Mouse (Mus musculus): ENCODE data around the gene Lctl. TPM values are rescaled to one million over a fixed set of nuclear protein-coding genes. Genes with fewer than 3 reads are reported as not detected.

The Lctl gene
- polyA plus RNA-seq, 1 experiment: not detected

- Histone ChIP-seq H3K4me3 (ENCODE audit: extremely low read depth, insufficient read depth, insufficient read length) (peak overlapping the region; percentile 99), H3K27me3 (ENCODE audit: control insufficient read depth, insufficient read depth, low read length) (no peaks in the 10 kb centered on the region), H3K4me1 (ENCODE audit: control insufficient read depth, insufficient read depth, insufficient read length) (peaks cover 3% of the 10 kb centered on the region; the same call in 1 of the 2 replicates), H3K36me3 (ENCODE audit: control insufficient read depth, insufficient read depth, low read length) (peaks cover 19% of the 10 kb centered on the region), H3K27ac (ENCODE audit: insufficient read depth, low read length) (no peak overlapping the region)
- TF ChIP-seq POLR2A (IDR thresholded peaks at IDR 0.05; ENCODE audit: low read depth, low read length) (no peak), CTCF (IDR thresholded peaks at IDR 0.05; ENCODE audit: extremely low read depth, insufficient read depth, insufficient read length, insufficient replicate concordance) (no peak)
- DNase-seq (ENCODE audit: low read depth in 1 of 2, low spot score in 2 of 2): no peak
- 3% methylated on average over 18 of the region's 18 CpGs for WGBS
Observed at GRCm38 (mm10) chr9:64172145-64172815, 55.3 kb downstream of the Lctl start.

- peaks cover 25% of the 10 kb centered on the region for H3K36me3 ChIP-seq (ENCODE audit: control insufficient read depth, insufficient read depth, low read length)
- peak within 1 kb of the TSS; percentile 71 for H3K27ac ChIP-seq (ENCODE audit: insufficient read depth, low read length)
- peaks cover 3% of the 10 kb centered on the region; the same call in 1 of the 2 replicates for H3K4me1 ChIP-seq (ENCODE audit: control insufficient read depth, insufficient read depth, insufficient read length)
- under 1% methylated on average over 42 of the region's 42 CpGs for WGBS
- peak within 1 kb of the TSS; percentile 99 for H3K4me3 ChIP-seq (ENCODE audit: extremely low read depth, insufficient read depth, insufficient read length)
- TF ChIP-seq POLR2A (IDR thresholded peaks at IDR 0.05; ENCODE audit: low read depth, low read length) (peak; percentile 84), CTCF (IDR thresholded peaks at IDR 0.05; ENCODE audit: extremely low read depth, insufficient read depth, insufficient read length, insufficient replicate concordance) (no peak)
- H3K27me3 ChIP-seq (ENCODE audit: control insufficient read depth, insufficient read depth, low read length): no peaks in the 10 kb centered on the region
- DNase-seq (ENCODE audit: low read depth in 1 of 2, low spot score in 2 of 2): peak; percentile 67 to 86
Observed at GRCm38 (mm10) chr9:64172816-64173665, 56.1 kb downstream of the Lctl start, which contains the start of the genes Zwilch and Rpl4. Zwilch (minus strand) TSS chr9:64173104. Rpl4 (plus strand) TSS chr9:64173375.

GRCm38 (mm10) chr9:64173666-64174220 lies 56.8 kb downstream of the Lctl start:
- WGBS: under 1% methylated on average over 16 of the region's 16 CpGs
- no peak for DNase-seq (ENCODE audit: low read depth in 1 of 2, low spot score in 2 of 2)
- H3K36me3 ChIP-seq (ENCODE audit: control insufficient read depth, insufficient read depth, low read length): peaks cover 27% of the 10 kb centered on the region
- TF ChIP-seq POLR2A (IDR thresholded peaks at IDR 0.05; ENCODE audit: low read depth, low read length) (no peak), CTCF (IDR thresholded peaks at IDR 0.05; ENCODE audit: extremely low read depth, insufficient read depth, insufficient read length, insufficient replicate concordance) (no peak)
- H3K27me3 ChIP-seq (ENCODE audit: control insufficient read depth, insufficient read depth, low read length): no peaks in the 10 kb centered on the region
- peaks cover 3% of the 10 kb centered on the region; the same call in 1 of the 2 replicates for H3K4me1 ChIP-seq (ENCODE audit: control insufficient read depth, insufficient read depth, insufficient read length)
- H3K27ac ChIP-seq (ENCODE audit: insufficient read depth, low read length): peak overlapping the region; percentile 59
- H3K4me3 ChIP-seq (ENCODE audit: extremely low read depth, insufficient read depth, insufficient read length): peak overlapping the region; percentile 99

DNA sequence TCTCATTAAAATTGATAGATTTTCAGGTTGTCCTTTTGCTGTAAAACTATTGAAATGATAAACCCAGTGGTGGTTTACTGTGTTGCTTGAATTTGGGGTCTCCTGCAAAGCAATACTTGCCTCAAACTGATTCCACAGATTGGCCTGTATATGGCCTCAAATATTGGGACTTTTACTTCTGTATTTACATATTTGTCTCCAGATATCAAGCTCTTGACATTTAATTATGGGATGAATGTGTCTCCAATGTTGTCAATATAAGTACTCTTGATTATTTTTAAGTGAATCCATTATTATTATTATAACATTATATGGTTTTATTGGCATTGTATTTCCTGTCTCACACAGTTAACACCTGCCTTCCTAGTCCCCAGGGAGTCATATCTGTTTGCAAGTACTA lies 57.4 kb downstream of the Lctl start:
- TF ChIP-seq CTCF (IDR thresholded peaks at IDR 0.05; ENCODE audit: extremely low read depth, insufficient read depth, insufficient read length, insufficient replicate concordance): no peak
- TF ChIP-seq POLR2A (IDR thresholded peaks at IDR 0.05; ENCODE audit: low read depth, low read length): no peak
- no peak overlapping the region for H3K27ac ChIP-seq (ENCODE audit: insufficient read depth, low read length)
- no peak overlapping the region; the same call in 1 of the 2 replicates for H3K4me3 ChIP-seq (ENCODE audit: extremely low read depth, insufficient read depth, insufficient read length)
- H3K36me3 ChIP-seq (ENCODE audit: control insufficient read depth, insufficient read depth, low read length): peaks cover 27% of the 10 kb centered on the region
- no peaks in the 10 kb centered on the region for H3K27me3 ChIP-seq (ENCODE audit: control insufficient read depth, insufficient read depth, low read length)
- DNase-seq (ENCODE audit: low read depth in 1 of 2, low spot score in 2 of 2): no peak
- peaks cover 3% of the 10 kb centered on the region; the same call in 1 of the 2 replicates for H3K4me1 ChIP-seq (ENCODE audit: control insufficient read depth, insufficient read depth, insufficient read length)

- no peak for DNase-seq (ENCODE audit: low read depth in 1 of 2, low spot score in 2 of 2)
- no peak overlapping the region for H3K4me3 ChIP-seq (ENCODE audit: extremely low read depth, insufficient read depth, insufficient read length)
- no peaks in the 10 kb centered on the region for H3K27me3 ChIP-seq (ENCODE audit: control insufficient read depth, insufficient read depth, low read length)
- peaks cover 27% of the 10 kb centered on the region for H3K36me3 ChIP-seq (ENCODE audit: control insufficient read depth, insufficient read depth, low read length)
- H3K27ac ChIP-seq (ENCODE audit: insufficient read depth, low read length): no peak overlapping the region
- 71% methylated on average over 8 of the region's 8 CpGs for WGBS
- TF ChIP-seq POLR2A (IDR thresholded peaks at IDR 0.05; ENCODE audit: low read depth, low read length) (no peak), CTCF (IDR thresholded peaks at IDR 0.05; ENCODE audit: extremely low read depth, insufficient read depth, insufficient read length, insufficient replicate concordance) (no peak)
- H3K4me1 ChIP-seq (ENCODE audit: control insufficient read depth, insufficient read depth, insufficient read length): peaks cover 3% of the 10 kb centered on the region; the same call in 1 of the 2 replicates
Observed at GRCm38 (mm10) chr9:64174766-64175165, 57.8 kb downstream of the Lctl start.

DNA sequence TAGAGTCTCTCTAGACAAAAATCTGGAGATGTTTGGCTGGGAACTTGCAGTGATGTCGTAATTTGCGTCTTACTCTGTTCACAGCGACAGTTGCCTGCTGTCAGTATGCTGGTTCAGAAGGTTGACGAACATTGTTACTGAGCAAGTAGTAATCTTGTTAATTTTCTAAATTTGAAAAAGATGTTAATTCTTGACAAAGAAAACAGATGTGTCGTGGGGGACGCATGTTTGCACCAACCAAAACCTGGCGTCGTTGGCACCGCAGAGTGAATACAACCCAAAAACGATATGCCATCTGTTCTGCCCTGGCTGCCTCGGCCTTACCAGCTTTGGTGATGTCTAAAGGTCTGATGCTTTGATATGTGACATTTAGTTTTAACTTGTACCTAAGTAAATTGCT lies 58.4 kb downstream of the Lctl start:
- WGBS: 92% methylated on average over 11 of the region's 11 CpGs
- Histone ChIP-seq H3K4me1 (ENCODE audit: control insufficient read depth, insufficient read depth, insufficient read length) (peaks cover 3% of the 10 kb centered on the region; the same call in 1 of the 2 replicates), H3K36me3 (ENCODE audit: control insufficient read depth, insufficient read depth, low read length) (peaks cover 27% of the 10 kb centered on the region), H3K27ac (ENCODE audit: insufficient read depth, low read length) (no peak overlapping the region), H3K27me3 (ENCODE audit: control insufficient read depth, insufficient read depth, low read length) (no peaks in the 10 kb centered on the region), H3K4me3 (ENCODE audit: extremely low read depth, insufficient read depth, insufficient read length) (no peak overlapping the region)
- TF ChIP-seq CTCF (IDR thresholded peaks at IDR 0.05; ENCODE audit: extremely low read depth, insufficient read depth, insufficient read length, insufficient replicate concordance): no peak
- TF ChIP-seq POLR2A (IDR thresholded peaks at IDR 0.05; ENCODE audit: low read depth, low read length): no peak
- no peak for DNase-seq (ENCODE audit: low read depth in 1 of 2, low spot score in 2 of 2)
